Mouse (Mus musculus) neural tube, embryonic 11.5 days (tissue): ENCODE measurements at regions not wholly inside any gene's neighbourhood (a gene's known extent, or its start where the extent isn't known, plus 50 kb on each side); places are given as distances from the start of the nearest gene placed in this dataset.

Source experiments
- ATAC-seq: fragments of 200-750 bp; cut with Nextera tagmentation; 2 replicates; pipeline ENCODE4 v1.8.0; 2017; ENCODE audit warnings: moderate number of reproducible peaks, mild to moderate bottlenecking, moderate TSS enrichment, moderate library complexity; ENCODE audit not compliant: insufficient read depth, low FRiP score, low TSS enrichment
- DNase-seq: peaks from one replicate; pipeline ENCODE4 v3.0.0-alpha.2; 2015; ENCODE audit warnings: low spot score
- H3K27ac ChIP-seq: fragments of 300-500 bp; sonication (generic); 2 replicates; pipeline ENCODE4 v1.5.1; 2014; ENCODE audit warnings: low read depth, mild to moderate bottlenecking, low read length
- H3K27me3 ChIP-seq: fragments of 300-500 bp; sonication (generic); 2 replicates; pipeline ENCODE4 v1.6.1; 2014; ENCODE audit warnings: mild to moderate bottlenecking, low read length, mixed read lengths; ENCODE audit not compliant: control insufficient read depth, insufficient read depth
- H3K36me3 ChIP-seq: fragments of 300-500 bp; sonication (generic); 2 replicates; pipeline ENCODE4 v1.6.1; 2014; ENCODE audit warnings: mild to moderate bottlenecking, low read length, moderate library complexity, mixed read lengths; ENCODE audit not compliant: control insufficient read depth, insufficient read depth
- H3K4me1 ChIP-seq: fragments of 300-500 bp; sonication (generic); 2 replicates; pipeline ENCODE4 v1.6.1; 2014; ENCODE audit warnings: low read length, mixed read lengths; ENCODE audit not compliant: control insufficient read depth, insufficient read depth
- H3K4me2 ChIP-seq: fragments of 300-500 bp; sonication (generic); 2 replicates; pipeline ENCODE4 v1.6.1; 2014; ENCODE audit warnings: low read depth, mild to moderate bottlenecking, moderate library complexity
- H3K4me3 ChIP-seq: fragments of 300-500 bp; sonication (generic); 2 replicates; pipeline ENCODE4 v1.5.1; 2014; ENCODE audit warnings: low read depth, low read length
- H3K9ac ChIP-seq: fragments of 300-500 bp; sonication (generic); 2 replicates; pipeline ENCODE4 v1.6.1; 2014; ENCODE audit warnings: mild to moderate bottlenecking, low read length
- H3K9me3 ChIP-seq: fragments of 300-500 bp; sonication (generic); 2 replicates; pipeline ENCODE4 v1.6.1; 2016; ENCODE audit warnings: low read length; ENCODE audit not compliant: control insufficient read depth
- WGBS: fragments of 180-500 bp; shearing (Covaris S2); extraction: QIAGEN DNeasy Blood & Tissue Kit; methylation state at CpG from one replicate; pipeline ENCODE4 v1.1.7; 2014; 5-methylcytosine and 5-hydroxymethylcytosine counted together

DNA sequence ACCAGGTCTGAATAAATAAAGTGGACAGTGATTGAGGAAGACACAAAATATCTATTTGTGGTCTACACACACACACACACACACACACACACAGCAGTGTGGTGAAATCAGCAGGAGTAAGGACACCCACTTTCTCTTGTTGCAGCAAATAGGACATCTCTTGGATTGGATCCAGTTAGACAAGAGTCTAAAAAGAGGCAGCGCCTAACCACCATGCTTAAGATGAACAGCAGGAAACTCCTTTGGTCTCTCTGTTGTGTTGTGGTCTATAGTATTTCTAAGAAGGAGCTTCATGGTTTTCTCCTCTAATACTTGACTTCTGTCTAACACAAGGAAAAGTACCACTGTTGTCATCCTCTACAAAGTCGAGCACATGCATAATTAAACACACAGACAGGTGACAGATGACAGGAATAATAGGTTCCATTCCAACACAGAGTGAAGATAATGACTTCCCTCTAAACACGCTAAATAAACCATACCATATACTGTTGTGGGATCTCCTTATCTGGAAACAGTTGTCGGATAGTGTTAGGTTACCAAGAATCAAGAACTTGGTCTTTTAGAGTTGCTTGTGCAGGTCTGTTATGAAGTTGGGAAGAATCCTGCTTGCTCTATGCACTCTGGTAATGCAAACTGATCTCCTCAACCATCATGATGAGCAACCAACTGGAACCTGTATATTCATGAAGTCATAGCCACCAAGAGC, 82.6 kb upstream of the Bmp2k start:
- no peaks in the 10 kb centered on the region for H3K9me3 ChIP-seq
- no peak overlapping the region for H3K4me2 ChIP-seq
- no peak overlapping the region for H3K4me3 ChIP-seq
- no peak overlapping the region for H3K9ac ChIP-seq
- ATAC-seq, result no peak
- no peak for DNase-seq
- H3K27ac ChIP-seq, result no peak overlapping the region
- no peaks in the 10 kb centered on the region for H3K4me1 ChIP-seq
- H3K27me3 ChIP-seq, result no peaks in the 10 kb centered on the region
- no peaks in the 10 kb centered on the region for H3K36me3 ChIP-seq
- WGBS, result 85% methylated on average over 4 of the region's 4 CpGs

DNA sequence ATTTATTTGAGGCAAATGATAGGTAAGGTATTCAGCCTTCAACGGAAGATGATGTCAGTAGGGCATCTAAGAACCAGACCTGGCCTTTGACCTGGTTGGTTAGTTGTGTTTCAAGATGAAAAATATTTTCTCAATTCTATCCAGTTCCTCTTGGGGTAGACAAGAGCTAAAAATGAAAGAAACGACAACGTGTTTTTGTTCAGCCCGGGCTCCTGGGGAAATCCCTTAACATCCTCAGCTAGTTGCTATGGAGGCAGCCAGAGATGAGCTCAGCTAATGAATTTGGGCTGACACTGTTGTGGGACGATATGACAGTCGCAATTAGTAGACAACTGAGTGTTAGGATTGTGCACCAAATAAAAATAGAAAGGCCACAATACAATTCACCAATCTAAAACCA, 80.6 kb upstream of the Bmp2k start:
- no peaks in the 10 kb centered on the region for H3K9me3 ChIP-seq
- H3K4me2 ChIP-seq, result no peak overlapping the region
- H3K9ac ChIP-seq, result no peak overlapping the region
- H3K27ac ChIP-seq, result no peak overlapping the region
- 84% methylated on average over 6 of the region's 6 CpGs for WGBS
- no peak for DNase-seq
- H3K27me3 ChIP-seq, result no peaks in the 10 kb centered on the region
- no peak for ATAC-seq
- H3K36me3 ChIP-seq, result no peaks in the 10 kb centered on the region
- no peak overlapping the region for H3K4me3 ChIP-seq
- H3K4me1 ChIP-seq, result no peaks in the 10 kb centered on the region

DNA sequence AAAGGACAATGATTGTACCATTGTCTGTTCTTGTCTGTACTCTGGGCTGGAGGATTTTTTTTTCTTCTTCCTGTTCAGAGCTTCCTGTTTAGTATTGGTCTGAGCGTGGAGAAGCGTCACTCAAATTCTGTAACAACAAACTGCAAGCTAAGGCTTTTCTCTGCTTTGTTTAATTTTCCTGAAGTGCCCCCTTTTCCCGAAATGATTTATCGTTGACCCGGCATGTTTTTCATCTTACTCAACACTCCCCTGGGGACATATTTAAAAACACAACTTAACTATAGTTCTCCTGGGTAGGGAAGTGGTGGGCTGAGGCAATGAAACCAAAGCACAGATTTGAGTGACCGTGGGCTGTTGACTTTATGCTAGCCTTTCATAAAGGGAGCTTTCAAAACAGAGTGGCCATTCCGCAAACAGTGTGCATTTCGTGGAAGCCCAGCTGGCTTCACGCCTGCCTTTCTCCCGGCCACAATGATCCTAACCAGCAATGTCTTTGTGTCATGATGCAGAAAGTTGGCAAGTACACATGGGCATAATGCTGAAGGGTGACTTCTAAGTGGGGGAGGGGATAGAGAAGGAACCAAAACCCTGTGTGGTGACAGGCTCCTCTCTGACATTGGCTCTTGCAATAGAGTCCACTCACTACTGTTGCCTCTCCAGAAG, 79.8 kb upstream of the Bmp2k start:
- no peak overlapping the region for H3K9ac ChIP-seq
- no peaks in the 10 kb centered on the region for H3K36me3 ChIP-seq
- DNase-seq (no peak), ATAC-seq (no peak)
- no peaks in the 10 kb centered on the region for H3K4me1 ChIP-seq
- H3K4me3 ChIP-seq, result no peak overlapping the region
- H3K27ac ChIP-seq, result no peak overlapping the region
- no peaks in the 10 kb centered on the region for H3K9me3 ChIP-seq
- no peaks in the 10 kb centered on the region for H3K27me3 ChIP-seq
- no peak overlapping the region for H3K4me2 ChIP-seq
- WGBS, result 49% methylated on average over 10 of the region's 10 CpGs

DNA sequence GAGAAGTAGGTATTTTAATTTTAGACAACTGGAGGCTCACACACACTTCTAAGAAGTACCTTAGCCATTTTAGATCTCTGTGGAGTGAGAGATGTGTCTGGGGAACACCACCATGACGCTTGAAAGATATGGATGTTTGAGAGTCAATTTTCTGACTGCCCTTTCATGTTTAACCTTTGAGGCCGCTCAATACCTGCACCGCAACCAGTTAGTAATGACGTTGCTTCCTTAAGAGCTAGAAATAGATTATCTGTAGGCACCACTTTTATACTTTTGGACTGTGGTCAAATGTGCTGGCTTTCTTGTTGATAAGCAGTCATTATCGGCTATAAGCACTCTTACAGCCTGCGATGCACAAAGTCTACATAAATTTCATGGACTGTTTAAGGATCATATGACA, 78.3 kb upstream of the Bmp2k start:
- no peak for ATAC-seq
- 90% methylated on average over 6 of the region's 6 CpGs for WGBS
- Histone ChIP-seq H3K9ac (no peak overlapping the region), H3K27me3 (no peaks in the 10 kb centered on the region), H3K4me3 (no peak overlapping the region), H3K36me3 (no peaks in the 10 kb centered on the region), H3K27ac (no peak overlapping the region), H3K9me3 (no peaks in the 10 kb centered on the region), H3K4me2 (no peak overlapping the region), H3K4me1 (0 out of 2 replicates have a peak, but pooled peaks cover 2% of the 10 kb centered on the region)
- no peak for DNase-seq

DNA sequence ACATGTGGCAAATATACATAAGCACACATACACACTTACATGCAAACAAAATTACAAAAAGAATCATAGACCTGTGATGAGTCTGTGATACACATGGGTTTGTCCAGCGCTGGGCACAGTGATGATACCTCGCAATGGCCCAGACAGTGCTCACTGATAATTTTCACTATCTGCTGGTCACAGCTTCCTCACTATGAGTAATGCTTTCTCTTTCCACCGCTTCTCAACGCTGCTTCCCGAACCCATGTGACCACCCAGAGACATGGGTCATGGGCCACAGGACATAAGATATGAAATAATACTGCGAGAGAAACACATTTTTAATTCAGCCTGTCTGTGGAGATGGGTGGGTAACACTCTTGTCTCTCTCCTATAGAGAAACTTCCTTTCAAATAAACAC, 76.5 kb upstream of the Bmp2k start:
- ATAC-seq (no peak), DNase-seq (no peak)
- Histone ChIP-seq H3K27ac (no peak overlapping the region), H3K27me3 (no peaks in the 10 kb centered on the region), H3K4me1 (0 out of 2 replicates have a peak, but pooled peaks cover 2% of the 10 kb centered on the region), H3K9ac (no peak overlapping the region), H3K36me3 (no peaks in the 10 kb centered on the region), H3K9me3 (no peaks in the 10 kb centered on the region), H3K4me2 (no peak overlapping the region), H3K4me3 (no peak overlapping the region)
- WGBS, result 87% methylated on average over 6 of the region's 6 CpGs

DNA sequence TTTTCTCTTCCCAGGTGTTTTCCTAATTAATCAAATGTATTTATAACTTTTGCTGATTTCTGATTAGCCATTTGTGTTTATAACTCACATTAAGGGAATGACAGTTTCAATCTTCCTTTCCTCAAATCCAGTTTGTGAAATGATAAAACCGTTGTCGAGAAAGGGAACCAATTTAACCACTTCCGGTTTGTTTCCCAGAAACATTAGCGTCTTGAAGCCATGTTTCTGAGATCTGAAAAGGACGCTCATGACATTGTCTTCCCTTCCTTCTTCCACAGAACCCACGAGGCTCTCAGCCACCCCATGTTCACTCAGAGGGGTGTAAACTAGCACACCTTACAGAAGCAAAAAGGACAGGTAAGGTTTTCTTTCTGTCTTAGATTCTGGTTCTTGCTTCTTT, 76.0 kb upstream of the Bmp2k start:
- H3K9me3 ChIP-seq, result no peaks in the 10 kb centered on the region
- WGBS, result 84% methylated on average over 6 of the region's 6 CpGs
- no peak overlapping the region for H3K27ac ChIP-seq
- no peak overlapping the region for H3K4me3 ChIP-seq
- DNase-seq (no peak), ATAC-seq (no peak)
- no peaks in the 10 kb centered on the region for H3K36me3 ChIP-seq
- H3K27me3 ChIP-seq, result no peaks in the 10 kb centered on the region
- 0 out of 2 replicates have a peak, but pooled peaks cover 2% of the 10 kb centered on the region for H3K4me1 ChIP-seq
- H3K9ac ChIP-seq, result no peak overlapping the region
- no peak overlapping the region for H3K4me2 ChIP-seq

DNA sequence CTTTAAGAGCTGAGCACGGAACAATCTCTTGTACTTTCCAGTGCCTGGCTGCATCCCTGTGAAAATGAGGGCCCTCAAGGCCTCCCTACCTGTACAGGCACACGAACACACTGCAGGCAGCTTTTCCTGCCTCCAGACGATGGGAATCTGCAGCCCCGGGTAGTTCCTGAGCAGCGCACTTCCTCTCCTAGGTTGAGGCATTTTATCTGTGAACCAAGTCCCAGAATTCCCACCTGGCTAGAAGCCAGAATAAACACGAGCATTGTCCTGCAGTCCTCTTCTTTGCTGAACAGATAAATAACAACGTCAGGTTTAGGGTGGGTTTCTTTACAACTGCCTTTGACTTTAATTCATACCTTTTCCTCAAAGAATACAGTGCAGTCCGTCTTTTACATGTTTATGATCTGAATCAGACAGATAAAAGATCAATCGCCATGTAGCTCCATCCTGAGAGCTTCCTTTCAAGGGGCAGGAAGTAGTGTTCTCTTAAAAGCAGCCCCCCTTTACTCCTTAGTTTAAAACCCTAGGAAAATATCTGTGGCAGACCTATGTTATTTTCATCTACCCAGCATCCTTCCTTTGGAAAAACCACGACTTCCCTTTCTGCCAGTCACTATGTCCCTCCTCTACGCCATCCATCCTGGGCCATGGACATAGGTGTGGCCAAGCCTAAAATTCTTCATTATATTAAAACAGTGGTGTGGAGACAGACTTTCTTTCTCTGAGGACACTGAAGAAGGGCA, 75.3 kb upstream of the Bmp2k start:
- H3K4me2 ChIP-seq, result no peak overlapping the region

DNA sequence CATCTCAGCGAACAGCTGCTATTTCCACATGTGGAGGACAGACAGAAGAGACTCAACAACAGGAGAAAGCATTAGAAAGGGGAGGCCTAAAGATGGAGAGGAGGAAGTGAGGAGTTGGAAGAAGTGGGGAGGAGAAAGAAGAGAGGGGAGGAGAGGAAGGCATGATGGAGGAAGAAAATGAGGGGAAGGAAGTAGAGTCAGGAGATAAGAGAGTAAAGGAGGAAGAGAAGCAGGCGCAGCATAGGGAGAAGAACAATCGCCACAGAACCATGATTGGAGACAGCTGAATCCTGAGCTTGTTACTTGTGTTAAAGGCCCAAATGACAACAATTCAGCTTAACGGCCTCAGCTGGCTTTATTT, 74.8 kb upstream of the Bmp2k start:
- no peak for DNase-seq
- no peaks in the 10 kb centered on the region for H3K27me3 ChIP-seq
- H3K9ac ChIP-seq, result no peak overlapping the region
- H3K4me3 ChIP-seq, result no peak overlapping the region
- no peak overlapping the region for H3K4me2 ChIP-seq
- 60% methylated on average over 4 of the region's 4 CpGs for WGBS
- H3K27ac ChIP-seq, result no peak overlapping the region
- H3K4me1 ChIP-seq, result 0 out of 2 replicates have a peak, but pooled peaks cover 2% of the 10 kb centered on the region
- H3K9me3 ChIP-seq, result no peaks in the 10 kb centered on the region
- H3K36me3 ChIP-seq, result no peaks in the 10 kb centered on the region
- ATAC-seq, result no peak

More for the DNA sequence above, 75.3 kb upstream of the Bmp2k start:
- Histone ChIP-seq H3K36me3 (no peaks in the 10 kb centered on the region), H3K9me3 (no peaks in the 10 kb centered on the region), H3K27me3 (no peaks in the 10 kb centered on the region), H3K4me3 (no peak overlapping the region), H3K4me1 (0 out of 2 replicates have a peak, but pooled peaks cover 2% of the 10 kb centered on the region), H3K27ac (no peak overlapping the region), H3K9ac (no peak overlapping the region)
- WGBS, result 64% methylated on average over 11 of the region's 11 CpGs
- ATAC-seq (no peak), DNase-seq (no peak)
